Mouse (Mus musculus) heart, embryonic 15.5 days (tissue): ENCODE data around the gene Arfip1. TPM values are rescaled to one million over a fixed set of nuclear protein-coding genes. Genes with fewer than 3 reads are reported as not detected.

ENCODE experiments used
- ATAC-seq: fragments of 200-750 bp; cut with Nextera tagmentation; replicated peaks from 2 replicates; pipeline ENCODE4 v1.8.0; 2017; ENCODE audit warnings: low read depth, moderate TSS enrichment; ENCODE audit not compliant: insufficient number of reproducible peaks, insufficient read depth, low FRiP score
- H3K27ac ChIP-seq: fragments of 300-500 bp; sonication (generic); 2 replicates; pipeline ENCODE4 v1.5.1; 2015; ENCODE audit warnings: mild to moderate bottlenecking, inconsistent platforms
- H3K27me3 ChIP-seq: fragments of 300-500 bp; sonication (generic); 2 replicates; pipeline ENCODE4 v1.6.1; 2015; ENCODE audit warnings: inconsistent platforms
- H3K36me3 ChIP-seq: fragments of 300-500 bp; sonication (generic); 2 replicates; pipeline ENCODE4 v1.6.1; 2015; ENCODE audit warnings: mild to moderate bottlenecking, inconsistent platforms
- H3K4me1 ChIP-seq: fragments of 300-500 bp; sonication (generic); replicated peaks from 2 replicates; pipeline ENCODE4 v1.6.1; 2015; ENCODE audit warnings: inconsistent platforms
- H3K4me2 ChIP-seq: fragments of 300-500 bp; sonication (generic); 2 replicates; pipeline ENCODE4 v1.6.1; 2015; ENCODE audit warnings: inconsistent platforms, mild to moderate bottlenecking, moderate library complexity
- H3K4me3 ChIP-seq: fragments of 300-500 bp; sonication (generic); 2 replicates; pipeline ENCODE4 v1.5.1; 2015; ENCODE audit warnings: mild to moderate bottlenecking, inconsistent platforms
- H3K9ac ChIP-seq: fragments of 300-500 bp; sonication (generic); 2 replicates; pipeline ENCODE4 v1.6.1; 2015; ENCODE audit warnings: mild to moderate bottlenecking, inconsistent platforms
- H3K9me3 ChIP-seq: fragments of 300-500 bp; sonication (generic); replicated peaks from 2 replicates; pipeline ENCODE4 v1.6.1; 2016; ENCODE audit warnings: inconsistent platforms
- WGBS: fragments of 180-500 bp; shearing (Covaris S2); methylation state at CpG from one replicate; pipeline ENCODE4 v1.1.7; 2015; ENCODE audit warnings: mixed read lengths; 5-methylcytosine and 5-hydroxymethylcytosine counted together
- polyA plus RNA-seq: library from polyadenylated mRNA; unstranded; fragments of >200 nt; fragmentation: Nextera tagmentation; extraction: Ambion mirVana; gene quantifications from 2 replicates; pipeline ENCODE4 v1.2.1, GENCODE M21; 2015

Arfip1 gene
- polyA plus RNA-seq, 1 experiment from 2014 or later: 54.0 TPM

- no peak overlapping the region for H3K27ac ChIP-seq
- H3K9ac ChIP-seq: no peak overlapping the region
- H3K4me3 ChIP-seq: no peak overlapping the region
- no peaks in the 10 kb centered on the region for H3K36me3 ChIP-seq
- no peak for ATAC-seq
- peaks cover 8% of the 10 kb centered on the region for H3K4me1 ChIP-seq
- 84% methylated on average over 2 of the region's 2 CpGs for WGBS
- H3K9me3 ChIP-seq: no peaks in the 10 kb centered on the region
- no peak overlapping the region for H3K4me2 ChIP-seq
- H3K27me3 ChIP-seq: no peaks in the 10 kb centered on the region
These were observed 53.4 kb downstream of the Arfip1 start for GRCm38 (mm10) chr3:84529021-84529420.

- Histone ChIP-seq H3K27ac (no peak overlapping the region), H3K9ac (no peak overlapping the region), H3K4me2 (no peak overlapping the region), H3K4me1 (peaks cover 8% of the 10 kb centered on the region), H3K36me3 (no peaks in the 10 kb centered on the region), H3K27me3 (no peaks in the 10 kb centered on the region), H3K4me3 (no peak overlapping the region), H3K9me3 (no peaks in the 10 kb centered on the region)
- WGBS: 76% methylated on average over 1 of the region's 1 CpGs
- no peak for ATAC-seq
These were observed 57.5 kb downstream of the Arfip1 start for GRCm38 (mm10) chr3:84524952-84525351.

- Histone ChIP-seq H3K4me3 (no peak overlapping the region), H3K9me3 (no peaks in the 10 kb centered on the region), H3K9ac (no peak overlapping the region), H3K27me3 (no peaks in the 10 kb centered on the region), H3K4me1 (peaks cover 9% of the 10 kb centered on the region; the same call in 1 of the 2 replicates), H3K4me2 (no peak overlapping the region), H3K27ac (no peak overlapping the region), H3K36me3 (peaks cover 5% of the 10 kb centered on the region)
- 89% methylated on average over 3 of the region's 3 CpGs for WGBS
- ATAC-seq: no peak
These were observed 66.3 kb downstream of the Arfip1 start for GRCm38 (mm10) chr3:84516163-84516562.

- no peaks in the 10 kb centered on the region for H3K9me3 ChIP-seq
- H3K4me3 ChIP-seq: no peak overlapping the region
- H3K4me2 ChIP-seq: no peak overlapping the region
- no peak for ATAC-seq
- WGBS: 72% methylated on average over 6 of the region's 6 CpGs
- peaks cover 8% of the 10 kb centered on the region for H3K36me3 ChIP-seq
- H3K4me1 ChIP-seq: peaks cover 9% of the 10 kb centered on the region; the same call in 1 of the 2 replicates
- H3K27me3 ChIP-seq: no peaks in the 10 kb centered on the region
- no peak overlapping the region for H3K9ac ChIP-seq
- no peak overlapping the region for H3K27ac ChIP-seq
These were observed 69.5 kb downstream of the Arfip1 start for GRCm38 (mm10) chr3:84512774-84513515.

- Histone ChIP-seq H3K4me2 (no peak overlapping the region), H3K36me3 (peaks cover 8% of the 10 kb centered on the region; the same call in 1 of the 2 replicates), H3K27ac (no peak overlapping the region), H3K9me3 (no peaks in the 10 kb centered on the region), H3K4me3 (no peak overlapping the region), H3K9ac (no peak overlapping the region), H3K4me1 (peaks cover 3% of the 10 kb centered on the region; the same call in 1 of the 2 replicates), H3K27me3 (no peaks in the 10 kb centered on the region)
- no peak for ATAC-seq
- WGBS: 81% methylated on average over 4 of the region's 4 CpGs
These were observed 77.2 kb downstream of the Arfip1 start for GRCm38 (mm10) chr3:84505193-84505592.

GRCm38 (mm10) chr3:84504291-84504690, 78.1 kb downstream of the Arfip1 start:
- peaks cover 7% of the 10 kb centered on the region; the same call in 1 of the 2 replicates for H3K36me3 ChIP-seq

GRCm38 (mm10) chr3:84502101-84502500, 80.3 kb downstream of the Arfip1 start:
- Histone ChIP-seq H3K36me3 (no peaks in the 10 kb centered on the region; the same call in 1 of the 2 replicates), H3K27ac (no peak overlapping the region), H3K4me3 (no peak overlapping the region), H3K4me1 (peaks cover 3% of the 10 kb centered on the region; the same call in 1 of the 2 replicates), H3K4me2 (no peak overlapping the region), H3K9ac (no peak overlapping the region), H3K9me3 (no peaks in the 10 kb centered on the region), H3K27me3 (no peaks in the 10 kb centered on the region)
- no peak for ATAC-seq
- 71% methylated on average over 2 of the region's 2 CpGs for WGBS

More at GRCm38 (mm10) chr3:84504291-84504690, 78.1 kb downstream of the Arfip1 start:
- no peak overlapping the region for H3K9ac ChIP-seq
- H3K9me3 ChIP-seq: no peaks in the 10 kb centered on the region
- H3K4me2 ChIP-seq: no peak overlapping the region
- WGBS: 85% methylated on average over 8 of the region's 8 CpGs
- no peak overlapping the region for H3K27ac ChIP-seq
- H3K4me3 ChIP-seq: no peak overlapping the region
- no peaks in the 10 kb centered on the region for H3K27me3 ChIP-seq
- H3K4me1 ChIP-seq: peaks cover 3% of the 10 kb centered on the region; the same call in 1 of the 2 replicates
- no peak for ATAC-seq

- 83% methylated on average over 10 of the region's 10 CpGs for WGBS
- H3K27ac ChIP-seq: no peak overlapping the region
- no peaks in the 10 kb centered on the region for H3K27me3 ChIP-seq
- H3K36me3 ChIP-seq: peaks cover 5% of the 10 kb centered on the region
- no peak overlapping the region for H3K4me2 ChIP-seq
- H3K4me1 ChIP-seq: peaks cover 3% of the 10 kb centered on the region; the same call in 1 of the 2 replicates
- H3K4me3 ChIP-seq: no peak overlapping the region
- H3K9ac ChIP-seq: no peak overlapping the region
- no peaks in the 10 kb centered on the region for H3K9me3 ChIP-seq
- ATAC-seq: no peak
These were observed 81.9 kb downstream of the Arfip1 start for GRCm38 (mm10) chr3:84500491-84500890.

- Histone ChIP-seq H3K36me3 (peaks cover 10% of the 10 kb centered on the region), H3K9ac (no peak overlapping the region), H3K4me3 (no peak overlapping the region), H3K9me3 (no peaks in the 10 kb centered on the region), H3K27ac (no peak overlapping the region), H3K4me1 (peaks cover 3% of the 10 kb centered on the region; the same call in 1 of the 2 replicates), H3K27me3 (no peaks in the 10 kb centered on the region), H3K4me2 (no peak overlapping the region)
- ATAC-seq: no peak
- 82% methylated on average over 11 of the region's 11 CpGs for whole genome bisulfite sequencing
These were observed 84.7 kb downstream of the Arfip1 start for GRCm38 (mm10) chr3:84497718-84498117.

GRCm38 (mm10) chr3:84492657-84493056, 89.8 kb downstream of the Arfip1 start:
- ATAC-seq: no peak
- H3K9me3 ChIP-seq: no peaks in the 10 kb centered on the region
- H3K4me2 ChIP-seq: no peak overlapping the region
- H3K27ac ChIP-seq: no peak overlapping the region
- WGBS: 86% methylated on average over 8 of the region's 8 CpGs
- H3K36me3 ChIP-seq: peaks cover 10% of the 10 kb centered on the region; the same call in 1 of the 2 replicates
- no peak overlapping the region for H3K4me3 ChIP-seq
- H3K27me3 ChIP-seq: no peaks in the 10 kb centered on the region
- no peaks in the 10 kb centered on the region for H3K4me1 ChIP-seq
- H3K9ac ChIP-seq: no peak overlapping the region

GRCm38 (mm10) chr3:84492148-84492547, 90.3 kb downstream of the Arfip1 start:
- Histone ChIP-seq H3K27ac (no peak overlapping the region), H3K36me3 (peaks cover 10% of the 10 kb centered on the region; the same call in 1 of the 2 replicates), H3K4me3 (no peak overlapping the region), H3K9me3 (no peaks in the 10 kb centered on the region), H3K4me1 (no peaks in the 10 kb centered on the region), H3K27me3 (no peaks in the 10 kb centered on the region), H3K9ac (no peak overlapping the region), H3K4me2 (no peak overlapping the region)
- WGBS: 68% methylated on average over 4 of the region's 4 CpGs
- ATAC-seq: no peak

GRCm38 (mm10) chr3:84488716-84489115, 93.7 kb downstream of the Arfip1 start:
- Histone ChIP-seq H3K4me1 (no peaks in the 10 kb centered on the region), H3K36me3 (0 out of 2 replicates have a peak, but pooled peaks cover 4% of the 10 kb centered on the region), H3K9ac (no peak overlapping the region), H3K27ac (no peak overlapping the region), H3K4me2 (no peak overlapping the region), H3K4me3 (no peak overlapping the region), H3K27me3 (no peaks in the 10 kb centered on the region), H3K9me3 (no peaks in the 10 kb centered on the region)
- ATAC-seq: no peak
- 58% methylated on average over 6 of the region's 6 CpGs for WGBS
